Mouse (Mus musculus) stomach, embryonic 16.5 days (tissue): ENCODE results near the gene Gm5269. TPM values are rescaled to one million over a fixed set of nuclear protein-coding genes. Genes with fewer than 3 reads are reported as not detected.

ENCODE experiments used
- ATAC-seq: fragments of 200-750 bp; cut with Nextera tagmentation; 2 replicates; pipeline ENCODE4 v1.8.0; 2017; ENCODE audit warnings: moderate number of reproducible peaks, moderate TSS enrichment; ENCODE audit not compliant: insufficient read depth, low FRiP score
- H3K27ac ChIP-seq: fragments of 300-500 bp; sonication (generic); 2 replicates; pipeline ENCODE4 v1.5.1; 2014; ENCODE audit warnings: low read length
- H3K27me3 ChIP-seq: fragments of 300-500 bp; sonication (generic); 2 replicates; pipeline ENCODE4 v1.6.1; 2014; ENCODE audit warnings: low read length, control low read depth, mixed read lengths; ENCODE audit not compliant: control insufficient read depth, insufficient read depth
- H3K36me3 ChIP-seq: fragments of 300-500 bp; sonication (generic); 2 replicates; pipeline ENCODE4 v1.6.1; 2014; ENCODE audit warnings: low read length; ENCODE audit not compliant: control insufficient read depth, insufficient read depth
- H3K4me1 ChIP-seq: fragments of 300-500 bp; sonication (generic); 2 replicates; pipeline ENCODE4 v1.6.1; 2014; ENCODE audit warnings: low read length, control low read depth, mixed read lengths; ENCODE audit not compliant: control insufficient read depth, insufficient read depth
- H3K4me2 ChIP-seq: fragments of 300-500 bp; sonication (generic); 2 replicates; pipeline ENCODE4 v1.6.1; 2014; ENCODE audit warnings: low read depth, low read length, mixed read lengths
- H3K4me3 ChIP-seq: fragments of 300-500 bp; sonication (generic); replicated peaks from 2 replicates; pipeline ENCODE4 v1.5.1; 2014; ENCODE audit warnings: mild to moderate bottlenecking, low read length
- H3K9ac ChIP-seq: fragments of 300-500 bp; sonication (generic); 2 replicates; pipeline ENCODE4 v1.6.1; 2014; ENCODE audit warnings: low read length
- H3K9me3 ChIP-seq: fragments of 300-500 bp; sonication (generic); replicated peaks from 2 replicates; pipeline ENCODE4 v1.6.1; 2016; ENCODE audit warnings: low read length, control low read depth; ENCODE audit not compliant: control insufficient read depth
- WGBS: fragments of 180-500 bp; shearing (Covaris S2); extraction: QIAGEN DNeasy Blood & Tissue Kit; methylation state at CpG from one replicate; pipeline ENCODE4 v1.1.7; 2014; 5-methylcytosine and 5-hydroxymethylcytosine counted together
- polyA plus RNA-seq: library from polyadenylated mRNA; unstranded; fragments of >200 nt; fragmentation: Nextera tagmentation; extraction: Ambion mirVana; gene quantifications from 2 replicates; pipeline ENCODE4 v1.2.1, GENCODE M21; 2015

Gene Gm5269
- polyA plus RNA-seq, 1 experiment from 2014 or later = not detected

DNA sequence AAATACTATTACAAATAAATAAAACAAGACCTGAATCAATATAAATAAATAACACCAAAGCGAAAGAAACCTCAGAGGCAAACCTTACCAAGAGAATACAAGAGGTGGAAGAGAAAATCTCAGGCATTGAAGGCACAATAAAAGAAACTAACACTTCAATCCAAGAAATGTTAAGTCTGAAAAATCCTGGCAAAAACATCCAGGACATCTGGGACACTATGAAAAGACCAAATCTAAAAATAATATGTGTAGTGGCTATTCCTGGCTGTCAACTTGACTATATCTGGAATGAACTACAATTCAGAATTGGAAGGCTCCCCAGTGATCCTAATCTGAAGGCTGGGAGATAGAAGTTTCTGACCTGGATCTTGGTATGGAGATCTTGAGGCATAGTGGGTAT, 44.6 kb downstream of the Gm5269 start:
- Histone ChIP-seq H3K36me3 (no peaks in the 10 kb centered on the region), H3K4me3 (no peak overlapping the region), H3K9ac (no peak overlapping the region), H3K27ac (no peak overlapping the region), H3K9me3 (no peaks in the 10 kb centered on the region), H3K4me2 (no peak overlapping the region), H3K27me3 (no peaks in the 10 kb centered on the region), H3K4me1 (no peaks in the 10 kb centered on the region)
- no peak for ATAC-seq
- WGBS = 89% methylated on average over 1 of the region's 1 CpGs

Other genes starting within 250 kb of the Gm5269 start
- 52.0 and 58.6 TPM in 2 replicates for gene Wdr75, start 95.1 kb downstream of the Gm5269 start, polyA plus RNA-seq
- gene Slc40a1, start 36.2 kb upstream of the Gm5269 start, polyA plus RNA-seq = 123 and 142 TPM in 2 replicates
- 0.76 and 1.7 TPM in 2 replicates for gene Dnah7b, start 176.0 kb upstream of the Gm5269 start, polyA plus RNA-seq